Mouse (Mus musculus) liver, embryonic 13.5 days (tissue): Measurements from ENCODE around the gene Gsk3a. TPM values are rescaled to one million over a fixed set of nuclear protein-coding genes. Genes with fewer than 3 reads are reported as not detected.

ENCODE experiments used
- ATAC-seq: fragments of 200-750 bp; cut with Nextera tagmentation; 2 replicates; pipeline ENCODE4 v1.8.0; 2017; ENCODE audit warnings: low read depth, mild to moderate bottlenecking, moderate number of reproducible peaks, moderate library complexity
- DNase-seq: peaks from one replicate; pipeline ENCODE4 v3.0.0; 2022
- H3K27ac ChIP-seq: fragments of 300-500 bp; sonication (generic); 2 replicates; pipeline ENCODE4 v1.5.1; 2015; ENCODE audit warnings: moderate library complexity, mild to moderate bottlenecking, inconsistent platforms
- H3K27me3 ChIP-seq: fragments of 300-500 bp; sonication (generic); 2 replicates; pipeline ENCODE4 v1.6.1; 2015; ENCODE audit warnings: mild to moderate bottlenecking, inconsistent platforms
- H3K36me3 ChIP-seq: fragments of 300-500 bp; sonication (generic); 2 replicates; pipeline ENCODE4 v1.6.1; 2015; ENCODE audit warnings: mild to moderate bottlenecking, inconsistent platforms
- H3K4me1 ChIP-seq: fragments of 300-500 bp; sonication (generic); replicated peaks from 2 replicates; pipeline ENCODE4 v1.6.1; 2015; ENCODE audit warnings: inconsistent platforms
- H3K4me2 ChIP-seq: fragments of 300-500 bp; sonication (generic); 2 replicates; pipeline ENCODE4 v1.6.1; 2015; ENCODE audit warnings: inconsistent platforms, mild to moderate bottlenecking, moderate library complexity
- H3K4me3 ChIP-seq: fragments of 300-500 bp; sonication (generic); replicated peaks from 2 replicates; pipeline ENCODE4 v1.5.1; 2015; ENCODE audit warnings: mild to moderate bottlenecking, inconsistent platforms
- H3K9ac ChIP-seq: fragments of 300-500 bp; sonication (generic); 2 replicates; pipeline ENCODE4 v1.6.1; 2015; ENCODE audit warnings: mild to moderate bottlenecking, inconsistent platforms
- H3K9me3 ChIP-seq: fragments of 300-500 bp; sonication (generic); replicated peaks from 2 replicates; pipeline ENCODE4 v1.6.1; 2016; ENCODE audit warnings: inconsistent platforms
- WGBS: fragments of 180-500 bp; shearing (Covaris S2); methylation state at CpG from one replicate; pipeline ENCODE4 v1.1.7; 2015; ENCODE audit not compliant: insufficient replicate concordance; 5-methylcytosine and 5-hydroxymethylcytosine counted together
- polyA plus RNA-seq: library from polyadenylated mRNA; unstranded; fragments of >200 nt; fragmentation: Nextera tagmentation; extraction: Ambion mirVana; gene quantifications from 2 replicates; pipeline ENCODE4 v1.2.1, GENCODE M21; 2015

The Gsk3a gene
- polyA plus RNA-seq, result 6.2 and 6.3 TPM in 2 replicates

DNA sequence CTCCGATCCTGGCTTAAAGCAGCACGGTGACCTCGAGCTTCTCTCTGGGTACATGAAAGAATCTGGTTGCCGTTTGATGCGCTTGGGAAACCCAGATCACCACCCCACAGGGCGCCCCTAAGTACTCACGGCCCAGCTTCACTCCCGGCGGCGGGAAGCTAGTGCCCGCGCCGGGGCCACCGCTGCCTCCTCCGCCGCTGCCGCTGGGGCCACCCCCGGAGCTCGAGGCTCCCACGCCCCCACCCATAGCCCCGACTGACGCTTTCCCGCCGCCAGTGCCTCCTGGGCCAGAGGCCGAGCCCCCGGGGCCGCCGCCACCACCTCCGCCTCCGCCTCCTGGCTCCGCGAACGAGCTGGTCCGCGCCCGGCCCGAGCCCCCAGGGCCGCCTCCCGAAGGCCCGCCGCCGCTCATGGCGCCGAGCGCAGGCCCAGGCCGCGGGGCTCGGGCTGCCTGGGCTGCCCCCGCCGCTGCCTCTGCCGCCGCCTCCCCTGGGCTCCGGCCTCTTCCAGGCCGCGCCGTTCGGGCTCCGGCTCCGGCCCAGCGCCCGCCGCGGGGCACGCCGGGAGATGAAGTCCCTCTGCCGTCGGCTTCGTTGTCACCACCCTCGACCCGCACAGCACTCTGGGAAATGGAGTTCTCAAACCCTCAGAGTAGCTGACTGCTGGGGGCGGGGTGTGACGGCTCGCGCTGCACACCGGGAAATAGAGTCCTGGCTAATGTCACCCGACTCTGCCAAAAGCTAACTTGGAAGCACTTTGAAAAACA, at the start of gene Gsk3a:
Gsk3a (minus strand) TSS at position 603 of the 766 bp plus-strand sequence.
- Histone ChIP-seq H3K36me3 (peaks cover 39% of the 10 kb centered on the region), H3K9ac (peak within 1 kb of the TSS; percentile 100), H3K27ac (peak within 1 kb of the TSS; percentile 88), H3K9me3 (no peaks in the 10 kb centered on the region), H3K4me3 (peak within 1 kb of the TSS; percentile 99), H3K4me2 (peak within 1 kb of the TSS; percentile 76), H3K27me3 (no peaks in the 10 kb centered on the region), H3K4me1 (peaks cover 42% of the 10 kb centered on the region)
- DNase-seq (peak; percentile 96), ATAC-seq (peak; percentile 81)
- under 1% methylated on average over 58 of the region's 76 CpGs for WGBS

DNA sequence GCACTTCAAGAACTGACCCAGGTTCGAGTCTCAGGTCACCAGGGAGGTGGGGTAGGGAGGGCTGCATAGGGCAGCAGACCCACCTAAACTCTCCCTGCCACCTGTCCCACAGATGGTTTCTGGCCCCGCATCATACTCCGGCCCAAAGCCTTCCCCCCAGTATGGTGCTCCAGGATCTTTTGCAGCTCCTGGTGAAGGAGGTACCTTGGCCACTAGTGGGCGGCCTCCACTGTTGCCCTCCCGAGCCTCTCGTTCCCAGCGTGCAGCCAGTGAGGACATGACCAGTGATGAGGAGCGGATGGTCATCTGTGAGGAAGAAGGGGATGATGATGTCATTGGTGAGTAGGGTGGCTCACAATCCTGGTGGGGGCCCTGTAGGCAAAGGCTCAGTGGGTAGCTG, 49.3 kb upstream of the Gsk3a start:
- Histone ChIP-seq H3K36me3 (peaks cover 75% of the 10 kb centered on the region), H3K27me3 (no peaks in the 10 kb centered on the region), H3K9me3 (no peaks in the 10 kb centered on the region), H3K4me1 (peaks cover 33% of the 10 kb centered on the region), H3K4me2 (no peak overlapping the region), H3K27ac (no peak overlapping the region), H3K4me3 (no peak overlapping the region), H3K9ac (no peak overlapping the region)
- no peak for DNase-seq
- WGBS, result 77% methylated on average over 8 of the region's 8 CpGs
- no peak for ATAC-seq

DNA sequence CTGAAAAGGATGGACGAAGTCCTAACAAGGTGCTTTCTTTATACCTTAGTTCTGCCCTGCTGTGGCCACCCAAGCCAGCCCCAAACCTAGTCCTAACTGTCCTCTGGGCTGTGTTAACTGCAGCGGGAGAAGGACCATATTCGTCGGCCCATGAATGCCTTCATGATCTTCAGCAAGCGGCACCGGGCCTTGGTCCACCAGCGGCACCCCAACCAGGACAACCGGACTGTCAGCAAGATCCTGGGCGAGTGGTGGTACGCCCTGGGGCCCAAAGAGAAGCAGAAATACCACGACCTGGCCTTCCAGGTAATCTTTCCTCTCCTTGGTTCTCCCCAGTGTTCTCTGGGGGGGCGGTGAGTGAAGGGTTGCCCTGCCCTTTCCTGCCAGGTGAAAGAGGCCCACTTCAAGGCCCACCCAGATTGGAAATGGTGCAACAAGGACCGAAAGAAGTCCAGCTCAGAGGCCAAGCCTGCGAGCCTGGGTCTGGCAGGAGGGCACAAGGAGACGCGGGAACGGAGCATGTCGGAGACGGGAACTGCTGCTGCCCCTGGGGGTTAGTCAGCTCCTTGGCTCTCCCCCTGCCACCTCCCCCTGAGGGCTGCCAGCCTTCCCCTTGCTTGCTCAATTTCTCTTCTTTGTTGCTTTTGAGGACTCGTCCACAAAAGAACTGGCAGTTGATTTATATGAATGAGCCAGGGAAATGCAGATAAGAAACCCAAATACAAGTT, 48.0 kb upstream of the Gsk3a start:
- H3K4me3 ChIP-seq, result no peak overlapping the region
- H3K9ac ChIP-seq, result no peak overlapping the region
- H3K36me3 ChIP-seq, result peaks cover 62% of the 10 kb centered on the region
- no peaks in the 10 kb centered on the region for H3K9me3 ChIP-seq
- H3K27ac ChIP-seq, result no peak overlapping the region
- 90% methylated on average over 20 of the region's 20 CpGs for WGBS
- no peak for DNase-seq
- H3K4me1 ChIP-seq, result peaks cover 42% of the 10 kb centered on the region
- ATAC-seq, result no peak
- no peak overlapping the region for H3K4me2 ChIP-seq
- no peaks in the 10 kb centered on the region for H3K27me3 ChIP-seq

DNA sequence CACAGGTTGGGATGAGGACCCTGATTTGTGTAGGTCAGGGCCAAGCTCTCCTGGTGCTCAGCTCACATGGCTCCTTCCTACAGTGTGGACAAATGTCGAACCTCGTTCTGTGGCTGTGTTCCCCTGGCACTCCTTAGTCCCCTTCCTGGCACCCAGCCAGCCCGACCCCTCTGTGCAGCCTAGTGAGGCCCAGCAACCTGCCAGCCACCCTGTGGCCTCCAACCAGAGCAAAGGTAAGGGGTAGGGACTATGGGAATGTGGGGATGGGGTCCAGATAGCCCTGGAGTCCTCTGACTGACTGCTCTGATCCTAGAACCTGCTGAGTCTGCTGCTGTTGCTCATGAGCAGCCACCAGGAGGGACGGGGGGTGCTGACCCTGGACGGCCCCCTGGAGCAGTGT, 47.1 kb upstream of the Gsk3a start:
- no peak for ATAC-seq
- no peak for DNase-seq
- no peak overlapping the region for H3K4me2 ChIP-seq
- 0 out of 2 replicates have a peak overlapping the region, but pooled peaks have one; percentile 6 for H3K27ac ChIP-seq
- no peaks in the 10 kb centered on the region for H3K27me3 ChIP-seq
- no peak overlapping the region for H3K4me3 ChIP-seq
- H3K9me3 ChIP-seq, result no peaks in the 10 kb centered on the region
- no peak overlapping the region for H3K9ac ChIP-seq
- H3K4me1 ChIP-seq, result peaks cover 48% of the 10 kb centered on the region
- H3K36me3 ChIP-seq, result peaks cover 53% of the 10 kb centered on the region
- WGBS, result 78% methylated on average over 5 of the region's 5 CpGs

DNA sequence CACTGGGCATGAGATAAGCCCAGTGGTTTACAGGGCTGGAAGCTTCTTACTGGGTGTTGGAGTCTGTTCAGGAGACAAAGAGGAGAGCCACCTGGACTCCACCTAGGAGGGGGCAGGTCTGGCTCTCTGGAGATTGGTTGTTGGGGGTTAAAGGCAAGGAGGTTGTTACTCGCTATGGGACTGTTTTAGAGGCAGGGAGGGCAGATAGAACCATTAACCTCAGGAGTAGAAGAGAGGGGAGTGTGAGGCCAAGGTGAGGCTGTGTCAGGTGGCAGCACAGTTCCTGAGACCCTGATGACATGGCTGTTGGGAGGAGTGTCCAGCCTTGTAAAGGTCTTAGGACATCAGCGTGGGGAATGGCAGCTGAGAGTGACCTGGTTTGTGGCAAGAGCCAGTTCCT, 46.5 kb upstream of the Gsk3a start:
- Histone ChIP-seq H3K9ac (peak overlapping the region; percentile 89), H3K4me3 (peak overlapping the region; percentile 87), H3K4me1 (peaks cover 54% of the 10 kb centered on the region), H3K36me3 (peaks cover 47% of the 10 kb centered on the region), H3K27ac (peak overlapping the region; percentile 94), H3K4me2 (peak overlapping the region; percentile 99), H3K27me3 (no peaks in the 10 kb centered on the region), H3K9me3 (no peaks in the 10 kb centered on the region)
- no peak for ATAC-seq
- no peak for DNase-seq
- WGBS, result 60% methylated on average over 2 of the region's 2 CpGs

DNA sequence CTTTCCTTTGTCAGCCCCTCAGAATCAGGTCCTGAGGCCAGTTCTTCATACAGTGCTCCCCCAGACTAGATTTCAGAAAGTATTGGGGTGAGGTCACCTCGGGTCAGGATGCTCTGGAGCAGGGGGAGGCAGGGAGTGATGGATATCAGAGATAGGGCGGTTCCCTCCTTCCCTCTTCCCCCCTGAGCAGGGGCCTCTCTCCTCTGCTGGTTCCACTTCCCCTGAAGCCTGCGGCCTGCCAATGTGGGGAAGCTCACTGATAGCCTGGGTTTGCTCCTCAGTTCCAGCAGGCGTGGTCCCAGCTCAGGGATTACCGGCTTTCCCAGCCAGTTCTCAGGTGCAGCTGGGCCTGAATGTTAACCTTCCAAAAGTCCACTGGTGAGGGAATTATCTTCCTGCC, 46.0 kb upstream of the Gsk3a start:
- DNase-seq (no peak), ATAC-seq (no peak)
- Histone ChIP-seq H3K4me1 (peaks cover 57% of the 10 kb centered on the region), H3K27me3 (no peaks in the 10 kb centered on the region), H3K9me3 (no peaks in the 10 kb centered on the region), H3K9ac (peak overlapping the region; percentile 89), H3K4me2 (peak overlapping the region; percentile 99), H3K4me3 (peak overlapping the region; percentile 87), H3K27ac (peak overlapping the region; percentile 94), H3K36me3 (peaks cover 42% of the 10 kb centered on the region)
- WGBS, result 5% methylated on average over 5 of the region's 5 CpGs

DNA sequence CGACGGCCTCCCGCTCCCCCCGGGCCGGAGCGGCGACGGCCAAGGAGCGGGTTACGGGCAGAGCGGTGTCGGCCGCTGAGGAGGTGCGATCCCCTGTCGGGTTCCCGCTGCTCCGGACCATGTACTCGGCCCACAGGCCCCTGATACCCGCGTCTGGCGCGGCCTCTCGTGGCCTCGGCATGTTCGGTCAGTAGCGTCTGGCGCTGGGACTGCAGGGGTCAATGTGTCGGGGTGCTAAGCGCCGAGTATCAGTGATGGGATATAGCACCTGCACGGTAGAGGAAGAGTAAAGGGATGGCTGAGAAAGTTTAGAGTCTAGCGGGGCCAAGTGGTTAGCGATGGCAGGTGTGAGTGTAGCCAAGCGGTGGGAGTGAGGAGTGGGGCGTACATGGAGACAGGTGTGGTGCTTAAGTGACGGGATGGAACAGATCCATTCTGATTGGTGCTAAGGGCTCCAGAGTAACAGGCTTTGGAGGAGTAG, 45.1 kb upstream of the Gsk3a start:
- no peak for ATAC-seq
- peak overlapping the region; percentile 89 for H3K9ac ChIP-seq
- peak overlapping the region; percentile 87 for H3K4me3 ChIP-seq
- DNase-seq, result peak; percentile 55
- H3K36me3 ChIP-seq, result peaks cover 33% of the 10 kb centered on the region
- H3K27ac ChIP-seq, result peak overlapping the region; percentile 94
- H3K27me3 ChIP-seq, result no peaks in the 10 kb centered on the region
- no peaks in the 10 kb centered on the region for H3K9me3 ChIP-seq
- peaks cover 64% of the 10 kb centered on the region for H3K4me1 ChIP-seq
- 1% methylated on average over 33 of the region's 36 CpGs for WGBS
- peak overlapping the region; percentile 99 for H3K4me2 ChIP-seq

DNA sequence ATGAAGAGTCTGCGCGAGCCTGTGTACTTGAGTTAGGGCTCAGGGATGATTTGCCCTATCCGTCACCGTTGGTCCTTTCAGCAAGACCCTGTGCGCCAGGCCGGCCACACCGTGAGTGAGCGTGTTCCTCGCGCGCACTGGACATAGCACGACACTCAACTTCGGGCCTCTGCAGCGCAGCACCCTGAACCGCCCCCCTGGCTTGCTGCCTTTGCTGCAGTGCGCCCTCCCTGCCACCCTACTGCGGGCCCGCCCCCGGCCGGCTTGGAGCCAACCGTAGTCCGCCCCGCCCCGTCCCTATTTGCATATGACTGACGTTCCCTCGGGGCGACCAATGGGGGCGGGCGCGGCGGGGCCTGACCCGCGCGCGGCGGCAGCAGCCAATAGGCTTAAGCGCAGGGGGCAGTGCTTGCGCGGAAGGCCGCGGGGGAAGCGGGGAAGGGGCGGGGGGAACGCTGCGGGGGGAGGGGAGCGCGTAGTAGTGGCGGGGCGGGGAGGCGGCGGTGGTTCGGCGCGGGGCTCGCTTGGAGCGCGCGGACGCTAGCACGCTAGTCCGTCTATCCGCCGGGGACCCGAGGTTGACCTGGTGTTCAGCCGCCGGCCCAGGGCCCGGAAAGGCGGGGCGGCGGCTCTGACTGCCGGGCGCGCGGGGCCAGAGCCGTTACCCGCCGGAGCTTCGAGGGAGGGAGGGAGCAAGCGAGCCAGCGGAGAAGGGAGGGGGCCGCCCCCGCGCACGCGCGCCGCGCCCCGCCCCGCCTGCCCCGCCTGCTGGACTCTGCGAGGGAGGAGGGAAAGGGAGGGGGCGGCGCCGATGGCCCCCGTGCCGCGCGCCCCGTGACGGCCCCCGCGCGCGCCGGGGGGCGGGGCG, 44.3 kb upstream of the Gsk3a start:
- Histone ChIP-seq H3K9me3 (no peaks in the 10 kb centered on the region), H3K36me3 (peaks cover 25% of the 10 kb centered on the region), H3K27ac (peak overlapping the region; percentile 96), H3K4me2 (peak overlapping the region; percentile 99), H3K9ac (peak overlapping the region; percentile 89), H3K27me3 (no peaks in the 10 kb centered on the region), H3K4me1 (peaks cover 72% of the 10 kb centered on the region), H3K4me3 (peak overlapping the region; percentile 87)
- ATAC-seq, result peak; percentile 84
- peak; percentile 97 for DNase-seq
- WGBS, result under 1% methylated on average over 86 of the region's 108 CpGs

DNA sequence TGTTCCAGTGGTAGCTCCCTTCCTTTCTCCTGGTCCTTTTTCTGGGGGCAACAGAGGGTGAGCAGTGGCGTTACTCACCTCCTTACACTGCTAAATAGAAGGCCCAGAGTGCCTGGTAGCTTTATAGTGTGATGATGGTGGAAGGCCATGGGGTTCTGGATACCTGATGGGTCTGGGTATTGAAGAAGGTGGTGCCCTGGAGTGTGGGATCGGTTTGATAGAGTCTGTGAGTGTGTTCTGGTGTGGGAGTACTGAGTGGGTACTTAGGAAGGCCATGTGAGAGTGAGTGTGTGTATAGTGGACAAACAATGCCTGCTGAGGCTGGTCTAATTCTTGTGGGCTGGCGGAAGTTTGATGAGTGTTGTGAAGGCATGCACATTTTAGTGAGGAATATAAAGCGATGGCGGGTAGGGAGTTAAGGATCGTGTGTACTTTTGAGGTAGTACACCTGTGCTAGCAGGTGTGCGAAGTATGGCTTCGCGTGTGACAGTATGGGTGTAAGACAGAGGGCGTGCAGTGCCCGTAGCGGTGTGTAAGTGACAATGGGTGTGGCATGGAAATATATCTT, 43.6 kb upstream of the Gsk3a start:
- H3K4me2 ChIP-seq, result peak overlapping the region; percentile 99
- peak overlapping the region; percentile 87 for H3K4me3 ChIP-seq
- 22% methylated on average over 12 of the region's 12 CpGs for WGBS
- peaks cover 80% of the 10 kb centered on the region for H3K4me1 ChIP-seq
- no peaks in the 10 kb centered on the region for H3K27me3 ChIP-seq
- DNase-seq (no peak), ATAC-seq (peak; percentile 52)
- peak overlapping the region; percentile 96 for H3K27ac ChIP-seq
- H3K36me3 ChIP-seq, result peaks cover 18% of the 10 kb centered on the region
- no peaks in the 10 kb centered on the region for H3K9me3 ChIP-seq
- H3K9ac ChIP-seq, result peak overlapping the region; percentile 83

DNA sequence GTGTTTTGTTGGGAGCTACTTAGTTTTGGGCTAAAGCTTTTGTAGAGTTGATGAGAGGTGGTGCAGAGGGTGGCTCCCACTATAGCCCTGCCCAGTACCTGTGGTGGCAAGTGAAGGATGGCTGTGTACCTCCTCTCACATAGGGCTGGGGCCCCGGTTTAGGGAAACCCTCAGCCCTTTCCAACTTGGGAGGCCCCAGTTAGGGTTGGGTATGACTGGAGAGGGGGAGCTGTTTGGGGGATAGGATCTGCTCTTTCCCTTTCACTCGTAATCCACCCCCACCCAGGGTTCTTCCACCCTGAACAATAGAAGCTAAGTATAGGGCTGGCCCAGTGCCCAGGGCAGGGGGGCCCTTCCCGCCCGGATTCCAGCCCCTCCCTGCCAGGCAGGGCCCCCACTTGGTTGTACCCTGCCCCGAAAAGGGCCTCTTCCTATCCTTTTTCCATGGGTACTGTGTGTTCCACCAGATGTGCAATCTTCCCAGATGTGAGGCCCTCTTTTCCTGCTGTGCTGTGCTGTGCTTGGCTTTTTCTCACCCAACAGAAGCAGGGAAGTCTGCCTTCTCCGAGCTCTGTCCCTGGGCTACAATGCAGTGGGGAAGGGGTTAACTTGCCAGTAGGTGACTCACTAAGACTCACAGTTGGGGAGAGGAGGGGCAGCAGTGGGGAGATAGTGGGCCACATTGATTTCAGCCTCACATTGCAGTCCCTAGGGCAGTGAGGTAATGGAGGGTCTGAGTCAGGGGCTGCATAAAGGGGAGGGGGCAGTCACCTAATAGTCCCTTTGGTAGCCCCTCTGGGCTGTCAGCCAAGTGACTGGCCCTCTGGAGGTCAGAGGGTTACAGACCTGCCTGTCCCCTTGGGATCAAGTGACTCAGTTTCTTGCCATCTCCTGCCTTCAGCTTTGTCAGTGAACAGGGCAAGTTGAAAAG, 42.5 kb upstream of the Gsk3a start:
- ATAC-seq, result no peak
- H3K4me1 ChIP-seq, result peaks cover 89% of the 10 kb centered on the region
- no peaks in the 10 kb centered on the region for H3K9me3 ChIP-seq
- no peak for DNase-seq
- under 1% methylated on average over 6 of the region's 6 CpGs for WGBS
- H3K4me3 ChIP-seq, result peak overlapping the region; percentile 87
- peak overlapping the region; percentile 83 for H3K9ac ChIP-seq
- peak overlapping the region; percentile 99 for H3K4me2 ChIP-seq
- no peaks in the 10 kb centered on the region for H3K27me3 ChIP-seq
- H3K36me3 ChIP-seq, result peaks cover 9% of the 10 kb centered on the region
- peak overlapping the region; percentile 96 for H3K27ac ChIP-seq
